Mouse (Mus musculus) myocyte (in vitro differentiated cells): ENCODE data around the gene Erbb2.

Source experiments
- E2F4 ChIP-seq: IDR thresholded peaks from one replicate; pipeline ENCODE4 v1.6.1; 2011; ENCODE audit warnings: mild to moderate bottlenecking, control low read depth, moderate library complexity; ENCODE audit not compliant: insufficient read depth
- MAX ChIP-seq: IDR thresholded peaks from one replicate; pipeline ENCODE4 v1.6.1; 2011; ENCODE audit warnings: low read depth, mild to moderate bottlenecking, control low read depth
- MYOD1 ChIP-seq, 3 experiments: IDR thresholded peaks; one replicate each; pipeline ENCODE4 v1.6.1; 2011; ENCODE audit warnings: control low read depth in 2 of 3, low read depth in 2 of 3, mild to moderate bottlenecking in 2 of 3, moderate library complexity in 1 of 3; ENCODE audit not compliant: insufficient read length in 2 of 3, control insufficient read depth in 1 of 3
- MYOG ChIP-seq, 3 experiments: IDR thresholded peaks; one replicate each; pipeline ENCODE4 v1.6.1; 2011; ENCODE audit warnings: control low read depth in 2 of 3, low read depth in 2 of 3, mild to moderate bottlenecking in 2 of 3; ENCODE audit not compliant: insufficient read length in 2 of 3, control insufficient read depth in 1 of 3, insufficient read depth in 1 of 3
- POLR2A ChIP-seq: IDR thresholded peaks from one replicate; pipeline ENCODE4 v1.6.1; 2011; ENCODE audit warnings: low read depth, mild to moderate bottlenecking, control low read depth, moderate library complexity; ENCODE audit not compliant: insufficient read length
- POLR2AphosphoS2 ChIP-seq: IDR thresholded peaks from one replicate; pipeline ENCODE4 v1.6.1; 2011; ENCODE audit warnings: low read depth, control low read depth; ENCODE audit not compliant: insufficient read length
- REST ChIP-seq: IDR thresholded peaks from one replicate; pipeline ENCODE4 v1.6.1; 2011; ENCODE audit warnings: mild to moderate bottlenecking, control low read depth, moderate library complexity; ENCODE audit not compliant: insufficient read depth, insufficient read length
- TCF12 ChIP-seq: IDR thresholded peaks from one replicate; pipeline ENCODE4 v1.6.1; 2011; ENCODE audit warnings: mild to moderate bottlenecking, control low read depth; ENCODE audit not compliant: poor library complexity, insufficient read depth, severe bottlenecking
- TCF3 ChIP-seq: IDR thresholded peaks from one replicate; pipeline ENCODE4 v1.6.1; 2011; ENCODE audit warnings: low read depth, control low read depth; ENCODE audit not compliant: insufficient read length
- USF1 ChIP-seq: IDR thresholded peaks from one replicate; pipeline ENCODE4 v1.6.1; 2011; ENCODE audit warnings: low read depth, mild to moderate bottlenecking, control low read depth, moderate library complexity

DNA sequence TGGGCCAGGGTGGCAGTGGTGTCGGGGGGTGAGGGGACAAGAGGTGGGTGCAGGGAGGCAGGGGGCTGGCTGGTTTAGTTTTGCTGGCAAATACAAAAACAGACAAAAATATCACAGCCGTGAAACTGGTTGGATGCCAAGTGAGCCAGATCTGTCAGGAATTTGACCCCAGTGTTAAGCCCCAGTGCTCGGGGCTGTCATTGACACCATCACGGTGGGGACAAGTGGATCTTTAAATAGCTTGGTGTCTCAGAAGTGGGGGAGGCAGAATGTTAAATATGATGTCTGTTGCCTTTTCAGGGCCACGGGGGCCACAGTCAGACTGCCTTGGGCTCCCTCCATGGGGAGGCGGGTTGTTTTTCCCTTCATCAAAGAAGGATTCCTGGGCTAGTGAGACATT is 18.0 kb upstream of the Erbb2 start:
- TF ChIP-seq USF1, result no peak
- no peak for TF ChIP-seq POLR2AphosphoS2
- no peak for TF ChIP-seq POLR2A
- no peak for TF ChIP-seq TCF3
- no peak for TF ChIP-seq MAX
- peak in 1 of 3 experiments; percentile 34 for TF ChIP-seq MYOG (IDR thresholded peaks at IDR 0.05; ENCODE audit: control insufficient read depth in 1 of 3, insufficient read depth in 1 of 3, insufficient read length in 2 of 3, low read depth in 2 of 3)
- TF ChIP-seq REST, result no peak
- no peak for TF ChIP-seq E2F4
- no peak for TF ChIP-seq TCF12
- no peak for TF ChIP-seq MYOD1 (IDR thresholded peaks at IDR 0.05; ENCODE audit: control insufficient read depth in 1 of 3, insufficient read length in 2 of 3, low read depth in 2 of 3)
